Mouse (Mus musculus) neutrophil, adult 65 days (primary cell): ENCODE results near the gene Zfp451. TPM values are rescaled to one million over a fixed set of nuclear protein-coding genes. Genes with fewer than 3 reads are reported as not detected.

ENCODE experiments used
- total RNA-seq: library from RNA; stranded (reverse); gene quantifications from 2 replicates; pipeline ENCODE4 v1.2.4, GENCODE M21; 2023

Zfp451 gene
- total RNA-seq = 13.5 and 22.8 TPM in 2 replicates

DNA sequence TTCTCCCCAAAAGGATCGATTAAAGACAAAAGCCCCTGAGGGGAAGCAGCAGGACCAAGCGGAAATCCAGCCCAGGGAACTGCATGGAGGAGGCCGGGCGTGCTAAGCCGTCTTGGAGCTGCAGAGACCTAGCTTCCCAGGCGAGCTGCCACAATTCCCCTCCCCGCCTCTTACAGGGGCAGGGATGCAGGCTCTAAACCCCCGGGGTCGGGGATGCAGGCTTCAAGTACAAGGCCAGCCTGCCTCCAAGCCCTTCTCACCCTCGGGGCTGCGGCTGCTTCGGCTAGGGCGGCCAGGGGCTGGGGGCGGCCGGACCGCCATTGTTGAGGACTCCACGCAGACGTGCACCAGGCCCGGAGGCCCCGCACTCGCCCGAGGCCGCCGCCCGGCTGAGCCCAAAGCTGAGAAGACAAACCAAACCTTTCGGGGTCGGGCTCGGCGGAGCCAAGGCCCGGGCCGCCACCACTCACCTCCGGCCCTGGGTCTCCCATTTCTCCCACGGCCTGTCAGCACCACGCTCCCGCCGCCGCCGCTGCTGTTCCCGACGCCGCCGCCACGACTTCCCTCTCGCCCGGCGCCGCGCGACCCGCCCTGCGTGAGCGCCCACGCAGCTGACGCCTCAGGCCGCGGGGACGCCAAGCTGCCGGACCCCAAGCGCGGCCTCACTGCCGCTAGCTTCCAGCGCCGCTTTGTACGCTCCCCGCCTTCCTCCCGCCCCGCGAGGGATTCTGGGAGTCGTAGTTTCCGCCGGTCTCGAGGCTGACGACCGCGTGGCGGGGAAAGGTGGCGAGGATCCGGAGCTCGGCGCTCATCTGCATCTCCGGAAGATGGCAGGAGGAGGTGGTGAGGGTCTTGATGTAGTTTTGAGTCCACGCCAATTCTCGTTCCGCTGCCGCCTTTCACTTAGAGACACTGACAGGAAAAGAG, at the start of gene Zfp451:
Zfp451 (minus strand) TSS at position 728 of the 927 bp plus-strand sequence.

DNA sequence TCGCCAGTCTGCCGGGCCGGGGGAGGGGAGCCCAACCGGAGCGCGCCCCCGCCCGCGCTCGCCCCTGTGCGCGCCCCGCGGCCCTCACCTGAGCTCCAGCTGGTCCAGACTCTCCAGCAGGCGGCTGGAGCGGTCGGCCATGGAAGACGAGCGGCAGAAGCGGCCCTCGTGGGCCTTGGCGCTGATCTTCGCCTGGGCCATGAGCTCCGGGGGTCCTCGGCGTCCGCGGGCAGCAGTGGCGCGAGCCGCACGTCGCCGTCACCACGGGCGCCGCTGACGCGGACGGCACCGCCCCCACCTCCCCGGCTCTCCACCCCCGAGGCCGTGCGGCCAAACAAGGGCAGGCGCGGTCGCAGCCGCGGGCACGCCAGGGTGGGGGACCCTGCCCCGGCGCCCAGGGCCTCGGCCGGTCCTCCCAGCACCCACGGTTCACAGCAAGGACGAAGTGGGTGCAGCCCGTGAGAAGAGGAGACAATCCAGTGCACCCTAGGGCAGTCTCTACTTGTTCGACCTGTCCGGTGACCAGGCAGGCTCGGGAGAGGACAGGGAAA, 56.8 kb downstream of the Zfp451 start, which contains the start of gene Bag2:
Bag2 (minus strand) TSS at position 305 of the 551 bp plus-strand sequence.

DNA sequence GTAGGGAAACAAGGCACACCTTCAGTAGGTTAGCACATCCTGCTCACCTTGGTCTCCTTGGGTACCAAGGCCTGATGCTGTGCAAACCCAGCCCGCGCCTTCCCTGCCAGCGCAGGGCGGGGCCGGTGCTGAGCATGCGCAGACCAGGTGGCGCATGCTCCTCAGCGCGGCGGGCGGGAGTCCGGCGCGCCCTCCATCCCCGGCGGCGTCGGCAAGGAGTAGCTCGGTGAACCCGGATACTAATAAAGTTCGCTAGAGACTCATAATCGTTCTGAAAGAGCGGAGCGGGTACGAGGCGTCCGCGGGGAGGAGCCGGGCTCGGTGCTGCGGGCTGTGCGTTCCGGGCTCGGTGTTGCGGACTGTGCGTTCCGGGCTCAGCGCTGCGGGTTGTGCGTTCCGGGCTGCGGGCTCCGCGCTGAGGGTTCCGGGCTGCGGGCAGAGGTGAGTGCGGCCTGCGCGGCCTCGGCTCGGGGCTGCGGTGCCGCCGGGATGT, 94.6 kb downstream of the Zfp451 start, which contains the start of gene Rab23:
Rab23 (plus strand) TSS at position 155 of the 493 bp plus-strand sequence.

Other genes starting within 250 kb of the Zfp451 start
- gene Prim2, start 144.8 kb downstream of the Zfp451 start, total RNA-seq = 14.1 and 16.2 TPM in 2 replicates
- 7.9 and 9.5 TPM in 2 replicates for gene Rab23, start 94.7 kb downstream of the Zfp451 start, total RNA-seq
- gene Bag2, start 56.8 kb downstream of the Zfp451 start, total RNA-seq = 0.91 and 2.2 TPM in 2 replicates
- gene Bend6, start 93.2 kb upstream of the Zfp451 start, total RNA-seq = not detected in 2 replicates
- gene Dst, start 93.6 kb upstream of the Zfp451 start, total RNA-seq = 0.98 and 1.8 TPM in 2 replicates